Mouse (Mus musculus) G1E (cell line): ENCODE measurements around the gene Tmem140. TPM values are rescaled to one million over a fixed set of nuclear protein-coding genes. Genes with fewer than 3 reads are reported as not detected.

Experiments used
- ATAC-seq: 2 replicates; pipeline ENCODE4 v1.8.0; 2016; ENCODE audit warnings: mild to moderate bottlenecking; ENCODE audit not compliant: insufficient number of reproducible peaks, poor library complexity, low FRiP score, severe bottlenecking; ENCODE audit errors: extremely low read depth
- DNase-seq: peaks from one replicate; pipeline ENCODE4 v3.0.0; 2012; ENCODE audit warnings: low spot score
- H3K27me3 ChIP-seq: 2 replicates; pipeline ENCODE4 v1.6.1; 2012; ENCODE audit warnings: mild to moderate bottlenecking, low read length, inconsistent platforms; ENCODE audit not compliant: insufficient read depth
- H3K36me3 ChIP-seq: replicated peaks from 2 replicates; pipeline ENCODE3; 2012; ENCODE audit warnings: mild to moderate bottlenecking, inconsistent platforms
- H3K4me1 ChIP-seq: 2 replicates; pipeline ENCODE4 v1.6.1; 2012; ENCODE audit warnings: low read depth, low read length, inconsistent platforms, mixed read lengths; ENCODE audit not compliant: insufficient read depth
- H3K4me3 ChIP-seq: 2 replicates; pipeline ENCODE4 v1.5.1; 2012; ENCODE audit warnings: low read depth, mild to moderate bottlenecking, inconsistent platforms, low read length, moderate library complexity, mixed read lengths
- H3K9me3 ChIP-seq: replicated peaks from 2 replicates; pipeline ENCODE4 v1.6.1; 2012; ENCODE audit warnings: inconsistent platforms
- CTCF ChIP-seq: IDR thresholded peaks from 2 replicates; pipeline ENCODE4 v1.5.1; 2012; ENCODE audit warnings: low read depth, low read length, inconsistent platforms, mixed read lengths
- GATA1 ChIP-seq: IDR thresholded peaks from 2 replicates; pipeline ENCODE4 v1.6.1; 2012; ENCODE audit warnings: borderline replicate concordance, low read length, inconsistent platforms, mixed read lengths
- GATA2 ChIP-seq: IDR thresholded peaks from 2 replicates; pipeline ENCODE4 v1.6.1; 2012; ENCODE audit warnings: low read depth, low read length, inconsistent platforms, borderline replicate concordance
- POLR2AphosphoS5 ChIP-seq: IDR thresholded peaks from 2 replicates; pipeline ENCODE4 v1.6.1; 2012; ENCODE audit warnings: low read depth, low read length, inconsistent platforms; ENCODE audit not compliant: insufficient replicate concordance
- TAL1 ChIP-seq: conservative IDR thresholded peaks from 2 replicates; pipeline ENCODE4 v1.6.1; 2012; ENCODE audit warnings: low read depth, low read length, inconsistent platforms, mixed read lengths
- polyA plus RNA-seq: library from polyadenylated mRNA; stranded (reverse); fragments of >175 nt; gene quantifications from 2 replicates; pipeline ENCODE4 v1.2.3, GENCODE M21; 2012
- total RNA-seq, 2 experiments: library from RNA; stranded (forward) in 1 of 2; stranded (reverse) in 1 of 2; fragments of 200-1000 nt in 1 of 2; fragments of >200 nt in 1 of 2; fragmentation: Nextera tagmentation in 1 of 2; gene quantifications; 2 replicates each; pipeline ENCODE4 v1.2.3; 2014 to 2017

Tmem140 gene
- total and polyA plus RNA-seq, 3 experiments, result 0.22 to 7.1 (median 3.3) TPM

GRCm38 (mm10) chr6:34874101-34874921, 11.4 kb downstream of the Tmem140 start:
- Histone ChIP-seq H3K27me3 (no peaks in the 10 kb centered on the region), H3K4me1 (peaks cover 78% of the 10 kb centered on the region), H3K4me3 (peak overlapping the region; percentile 86; the same call in 1 of the 2 replicates), H3K36me3 (peaks cover 61% of the 10 kb centered on the region), H3K9me3 (no peaks in the 10 kb centered on the region)
- DNase-seq (no peak), ATAC-seq (peak; percentile 11)
- TF ChIP-seq TAL1 (peak; percentile 60), GATA1 (no peak)

- Histone ChIP-seq H3K36me3 (peaks cover 70% of the 10 kb centered on the region), H3K4me3 (peak overlapping the region; percentile 86; the same call in 1 of the 2 replicates), H3K27me3 (no peaks in the 10 kb centered on the region), H3K4me1 (peaks cover 68% of the 10 kb centered on the region), H3K9me3 (no peaks in the 10 kb centered on the region)
- no peak for DNase-seq
- TF ChIP-seq POLR2AphosphoS5 (no peak), GATA2 (no peak), CTCF (no peak), TAL1 (no peak), GATA1 (no peak)
- ATAC-seq, result peak; percentile 24; the same call in 1 of the 2 replicates
These were observed 12.4 kb downstream of the Tmem140 start for GRCm38 (mm10) chr6:34875268-34875761.

- Histone ChIP-seq H3K36me3 (peaks cover 77% of the 10 kb centered on the region), H3K4me1 (peaks cover 59% of the 10 kb centered on the region), H3K27me3 (no peaks in the 10 kb centered on the region), H3K4me3 (peak overlapping the region; percentile 86; the same call in 1 of the 2 replicates), H3K9me3 (no peaks in the 10 kb centered on the region)
- DNase-seq, result peak; percentile 58
- TF ChIP-seq TAL1, result no peak
- TF ChIP-seq CTCF, result no peak
- no peak for TF ChIP-seq GATA1
- TF ChIP-seq POLR2AphosphoS5, result no peak
- TF ChIP-seq GATA2, result no peak
- ATAC-seq, result peak; percentile 58
These were observed 13.3 kb downstream of the Tmem140 start for GRCm38 (mm10) chr6:34875966-34876834.

- no peaks in the 10 kb centered on the region for H3K9me3 ChIP-seq
- H3K27me3 ChIP-seq, result no peaks in the 10 kb centered on the region
- DNase-seq (no peak), ATAC-seq (no peak)
- peaks cover 81% of the 10 kb centered on the region for H3K36me3 ChIP-seq
- peak overlapping the region; percentile 86 for H3K4me3 ChIP-seq
- TF ChIP-seq CTCF, result no peak
- TF ChIP-seq GATA2, result no peak
- TF ChIP-seq GATA1, result no peak
- peaks cover 57% of the 10 kb centered on the region for H3K4me1 ChIP-seq
These were observed 13.8 kb downstream of the Tmem140 start for GRCm38 (mm10) chr6:34876835-34877156.

GRCm38 (mm10) chr6:34877509-34878321, 14.8 kb downstream of the Tmem140 start, which contains the start of gene Cyren:
Gene Cyren, minus strand, starts transcription at chr6:34878060.
- Histone ChIP-seq H3K27me3 (no peaks in the 10 kb centered on the region), H3K36me3 (peaks cover 81% of the 10 kb centered on the region)

More at GRCm38 (mm10) chr6:34877509-34878321, 14.8 kb downstream of the Tmem140 start, which contains the start of gene Cyren:
- ATAC-seq (peak; percentile 45), DNase-seq (peak; percentile 90)
- Histone ChIP-seq H3K9me3 (no peaks in the 10 kb centered on the region), H3K4me1 (peaks cover 48% of the 10 kb centered on the region), H3K4me3 (peak within 1 kb of the TSS; percentile 86)
- TF ChIP-seq POLR2AphosphoS5 (no peak), GATA2 (no peak), CTCF (no peak), GATA1 (no peak), TAL1 (no peak)
